Mouse (Mus musculus): ENCODE data around the gene Loxl4.

Loxl4 gene

DNA sequence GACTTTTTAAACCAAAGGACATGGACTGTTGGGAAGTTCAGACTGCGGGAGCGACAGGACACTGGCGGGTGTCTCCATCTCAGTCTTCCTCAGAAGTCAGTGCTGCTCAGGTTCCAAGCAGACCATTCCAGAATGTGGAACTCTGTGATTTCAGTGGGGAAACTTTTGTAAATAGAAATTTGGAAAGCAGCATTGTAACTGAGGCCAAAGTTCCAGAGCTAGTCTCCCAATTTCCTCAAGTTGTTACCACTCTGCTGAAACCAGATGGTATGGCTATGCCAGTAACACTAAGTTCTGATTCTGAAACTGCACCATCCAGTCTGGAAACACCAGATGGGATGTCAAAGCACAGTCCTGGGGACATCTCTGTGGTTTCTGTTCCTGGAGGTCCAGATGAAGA lies 49.6 kb downstream of the Loxl4 start:
- no peak for DNase-seq

- no peak for DNase-seq
Observed at GRCm38 (mm10) chr19:42561991-42562390, 50.6 kb downstream of the Loxl4 start.

DNA sequence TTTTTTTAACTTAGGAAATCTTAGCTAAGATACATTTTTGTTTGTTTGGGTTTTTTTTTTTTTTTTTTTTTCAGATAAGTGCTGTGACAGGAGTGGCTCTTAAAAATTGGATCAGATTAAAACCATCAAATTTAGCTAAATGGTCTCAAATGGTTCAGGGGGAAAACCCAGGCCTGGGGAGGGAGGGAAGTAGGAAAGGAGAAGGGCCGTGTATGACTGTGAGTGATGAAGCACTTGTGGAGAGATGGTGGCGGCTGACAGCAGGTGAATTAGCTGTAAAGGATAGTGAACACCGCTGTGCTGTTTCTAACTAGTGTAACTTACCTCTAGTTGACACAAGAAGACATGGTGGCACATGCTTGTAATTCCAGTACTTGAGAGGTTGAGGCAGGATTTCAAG lies 53.9 kb downstream of the Loxl4 start:
- DNase-seq = no peak

Measured in right cerebral cortex, postnatal 25 days (tissue).